Mouse (Mus musculus) lung, adult 2 months (tissue): ENCODE data around the gene Shq1.

Experiments used
- CTCF ChIP-seq: fragments of 200-500 bp; IDR thresholded peaks from 2 replicates; pipeline ENCODE4 v1.5.1; 2011; ENCODE audit warnings: mild to moderate bottlenecking, low read length, control low read depth; ENCODE audit not compliant: insufficient read depth
- POLR2A ChIP-seq: fragments of 200-500 bp; IDR thresholded peaks from 2 replicates; pipeline ENCODE4 v1.6.1; 2011; ENCODE audit warnings: low read depth, mild to moderate bottlenecking, control low read depth, low read length, borderline replicate concordance; ENCODE audit errors: extremely low read depth

DNA sequence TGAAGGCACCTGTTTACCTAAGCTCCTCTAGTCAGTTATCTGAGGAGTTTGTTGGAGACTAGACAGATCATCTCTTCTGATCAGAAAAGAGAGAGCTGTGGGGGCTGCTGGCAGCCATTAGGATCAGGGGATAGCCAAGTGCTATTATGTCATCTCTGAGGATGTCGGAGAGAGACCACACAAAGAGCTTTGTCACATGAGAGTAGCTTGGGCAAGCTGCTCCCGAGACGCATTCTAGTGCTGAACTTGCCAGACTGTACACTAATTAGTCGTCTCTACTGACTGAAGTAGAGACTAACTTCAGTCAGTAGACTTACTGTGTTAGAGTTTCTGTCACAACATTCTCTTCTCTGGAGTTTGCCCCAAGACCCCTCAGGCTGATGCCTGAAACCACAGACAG, 106.4 kb downstream of the Shq1 start:
- no peak for TF ChIP-seq CTCF
- no peak for TF ChIP-seq POLR2A
